Mouse (Mus musculus): ENCODE results near the gene Rere.
A peak's percentile ranks its signal among the peaks of the same experiment; 100 is the strongest.

The Rere gene

GRCm38 (mm10) chr4:150349680-150350101 is 68.2 kb downstream of the Rere start:
- DNase-seq = peak; percentile 85

- peak; percentile 44 for DNase-seq
Measured at GRCm38 (mm10) chr4:150351419-150352075, 70.1 kb downstream of the Rere start.

GRCm38 (mm10) chr4:150352736-150353135 is 71.3 kb downstream of the Rere start:
- DNase-seq = peak; percentile 5

GRCm38 (mm10) chr4:150353376-150353900 is 72.0 kb downstream of the Rere start:
- peak; percentile 6 for DNase-seq

GRCm38 (mm10) chr4:150355801-150356200 is 74.4 kb downstream of the Rere start:
- DNase-seq = peak; percentile 37

GRCm38 (mm10) chr4:150361986-150362691 is 80.7 kb downstream of the Rere start:
- DNase-seq = peak; percentile 90

- DNase-seq = peak; percentile 81
Measured at GRCm38 (mm10) chr4:150362858-150363257, 81.4 kb downstream of the Rere start.

GRCm38 (mm10) chr4:150364786-150365185 is 83.3 kb downstream of the Rere start:
- DNase-seq = no peak

- DNase-seq = peak; percentile 90
Measured at GRCm38 (mm10) chr4:150366510-150367208, 85.2 kb downstream of the Rere start.

- peak; percentile 99 for DNase-seq
Measured at GRCm38 (mm10) chr4:150371580-150372380, 90.3 kb downstream of the Rere start.

GRCm38 (mm10) chr4:150372631-150373041 is 91.2 kb downstream of the Rere start:
- DNase-seq = peak; percentile 88

GRCm38 (mm10) chr4:150373111-150374109 is 92.0 kb downstream of the Rere start:
- DNase-seq = peak; percentile 93

GRCm38 (mm10) chr4:150374651-150375447 is 93.4 kb downstream of the Rere start:
- DNase-seq = peak; percentile 79

GRCm38 (mm10) chr4:150375448-150375935 is 94.0 kb downstream of the Rere start:
- peak; percentile 78 for DNase-seq

GRCm38 (mm10) chr4:150379313-150379712 is 97.9 kb downstream of the Rere start:
- no peak for DNase-seq

GRCm38 (mm10) chr4:150379772-150380171 is 98.3 kb downstream of the Rere start:
- DNase-seq = peak; percentile 42

GRCm38 (mm10) chr4:150380273-150380672 is 98.8 kb downstream of the Rere start:
- peak; percentile 34 for DNase-seq

- DNase-seq = no peak
Measured at GRCm38 (mm10) chr4:150382504-150382903, 101.1 kb downstream of the Rere start.

GRCm38 (mm10) chr4:150384405-150384804 is 103.0 kb downstream of the Rere start:
- no peak for DNase-seq

GRCm38 (mm10) chr4:150384899-150385298 is 103.5 kb downstream of the Rere start:
- no peak for DNase-seq
